Mouse (Mus musculus) kidney, embryonic 16.5 days (tissue): ENCODE data around the gene Olfr690. TPM values are rescaled to one million over a fixed set of nuclear protein-coding genes. Genes with fewer than 3 reads are reported as not detected.

Experiments
- ATAC-seq: fragments of 200-750 bp; cut with Nextera tagmentation; 2 replicates; pipeline ENCODE4 v1.8.0; 2017; ENCODE audit warnings: moderate TSS enrichment; ENCODE audit not compliant: low FRiP score, low TSS enrichment
- H3K27ac ChIP-seq: fragments of 300-500 bp; sonication (generic); 2 replicates; pipeline ENCODE4 v1.5.1; 2014; ENCODE audit warnings: low read length
- H3K27me3 ChIP-seq: fragments of 300-500 bp; sonication (generic); 2 replicates; pipeline ENCODE4 v1.6.1; 2014; ENCODE audit warnings: low read length, control low read depth, mixed read lengths; ENCODE audit not compliant: insufficient read depth
- H3K36me3 ChIP-seq: fragments of 300-500 bp; sonication (generic); 2 replicates; pipeline ENCODE4 v1.6.1; 2014; ENCODE audit warnings: low read length, control low read depth, mixed read lengths; ENCODE audit not compliant: insufficient read depth
- H3K4me1 ChIP-seq: fragments of 300-500 bp; sonication (generic); 2 replicates; pipeline ENCODE4 v1.6.1; 2014; ENCODE audit warnings: low read length, control low read depth, mixed read lengths; ENCODE audit not compliant: insufficient read depth
- H3K4me2 ChIP-seq: fragments of 300-500 bp; sonication (generic); replicated peaks from 2 replicates; pipeline ENCODE4 v1.6.1; 2014; ENCODE audit warnings: low read depth, low read length
- H3K4me3 ChIP-seq: fragments of 300-500 bp; sonication (generic); 2 replicates; pipeline ENCODE4 v1.5.1; 2014; ENCODE audit warnings: mild to moderate bottlenecking, low read length
- H3K9ac ChIP-seq: fragments of 300-500 bp; sonication (generic); replicated peaks from 2 replicates; pipeline ENCODE4 v1.6.1; 2014; ENCODE audit warnings: low read length
- H3K9me3 ChIP-seq: fragments of 300-500 bp; sonication (generic); 2 replicates; pipeline ENCODE4 v1.6.1; 2016; ENCODE audit warnings: low read length, control low read depth
- WGBS: fragments of 180-500 bp; shearing (Covaris S2); extraction: QIAGEN DNeasy Blood & Tissue Kit; methylation state at CpG from one replicate; pipeline ENCODE4 v1.1.7; 2014; 5-methylcytosine and 5-hydroxymethylcytosine counted together
- polyA plus RNA-seq: library from polyadenylated mRNA; unstranded; fragments of >200 nt; fragmentation: Nextera tagmentation; extraction: Ambion mirVana; gene quantifications from 2 replicates; pipeline ENCODE4 v1.2.1, GENCODE M21; 2015

The Olfr690 gene
- polyA plus RNA-seq, result not detected in 2 replicates

- 84% methylated on average over 1 of the region's 1 CpGs for WGBS
- Histone ChIP-seq H3K27ac (no peak within 1 kb of the TSS), H3K9me3 (no peaks in the 10 kb centered on the region), H3K36me3 (no peaks in the 10 kb centered on the region), H3K27me3 (no peaks in the 10 kb centered on the region), H3K4me1 (no peaks in the 10 kb centered on the region), H3K4me2 (no peak within 1 kb of the TSS), H3K4me3 (no peak within 1 kb of the TSS), H3K9ac (no peak within 1 kb of the TSS)
- ATAC-seq, result no peak
Measured at GRCm38 (mm10) chr7:105334004-105334403, at the start of gene Olfr690. TSS of gene Olfr690 (minus strand) at chr7:105334104.

GRCm38 (mm10) chr7:105380329-105380728 lies 46.4 kb upstream of the Olfr690 start:
- Histone ChIP-seq H3K36me3 (peaks cover 67% of the 10 kb centered on the region), H3K9ac (no peak overlapping the region), H3K27me3 (no peaks in the 10 kb centered on the region), H3K9me3 (no peaks in the 10 kb centered on the region), H3K4me3 (no peak overlapping the region), H3K4me1 (no peaks in the 10 kb centered on the region), H3K4me2 (no peak overlapping the region), H3K27ac (no peak overlapping the region)
- WGBS, result 92% methylated on average over 3 of the region's 3 CpGs
- ATAC-seq, result no peak

- peaks cover 32% of the 10 kb centered on the region for H3K36me3 ChIP-seq
- no peak within 1 kb of the TSS for H3K4me2 ChIP-seq
- H3K9ac ChIP-seq, result no peak within 1 kb of the TSS
- no peak for ATAC-seq
- no peaks in the 10 kb centered on the region for H3K9me3 ChIP-seq
- H3K4me3 ChIP-seq, result no peak within 1 kb of the TSS
- WGBS, result 95% methylated on average over 1 of the region's 1 CpGs
- H3K27me3 ChIP-seq, result no peaks in the 10 kb centered on the region
- no peak within 1 kb of the TSS for H3K27ac ChIP-seq
- H3K4me1 ChIP-seq, result no peaks in the 10 kb centered on the region
Measured at GRCm38 (mm10) chr7:105374866-105375265, 41.0 kb upstream of the Olfr690 start, which contains the start of gene Gm5901. TSS of gene Gm5901 (plus strand) at chr7:105375038.

GRCm38 (mm10) chr7:105373976-105374375 lies 40.1 kb upstream of the Olfr690 start:
- no peak overlapping the region for H3K4me3 ChIP-seq
- no peaks in the 10 kb centered on the region for H3K27me3 ChIP-seq
- no peak overlapping the region for H3K9ac ChIP-seq
- 94% methylated on average over 3 of the region's 3 CpGs for WGBS
- H3K36me3 ChIP-seq, result peaks cover 24% of the 10 kb centered on the region
- H3K27ac ChIP-seq, result no peak overlapping the region
- ATAC-seq, result no peak
- H3K4me1 ChIP-seq, result no peaks in the 10 kb centered on the region
- H3K4me2 ChIP-seq, result no peak overlapping the region
- no peaks in the 10 kb centered on the region for H3K9me3 ChIP-seq

GRCm38 (mm10) chr7:105373509-105373908 lies 39.6 kb upstream of the Olfr690 start:
- ATAC-seq, result no peak
- no peak overlapping the region for H3K4me2 ChIP-seq
- no peaks in the 10 kb centered on the region for H3K9me3 ChIP-seq
- 89% methylated on average over 4 of the region's 4 CpGs for WGBS
- H3K27ac ChIP-seq, result no peak overlapping the region
- no peak overlapping the region for H3K4me3 ChIP-seq
- H3K27me3 ChIP-seq, result no peaks in the 10 kb centered on the region
- H3K4me1 ChIP-seq, result no peaks in the 10 kb centered on the region
- H3K36me3 ChIP-seq, result peaks cover 20% of the 10 kb centered on the region
- no peak overlapping the region for H3K9ac ChIP-seq

- 83% methylated on average over 1 of the region's 1 CpGs for WGBS
- H3K4me3 ChIP-seq, result no peak overlapping the region
Measured at GRCm38 (mm10) chr7:105372912-105373311, 39.0 kb upstream of the Olfr690 start.

GRCm38 (mm10) chr7:105368521-105368920 lies 34.6 kb upstream of the Olfr690 start:
- Histone ChIP-seq H3K27ac (no peak overlapping the region), H3K4me2 (no peak overlapping the region), H3K9ac (no peak overlapping the region), H3K27me3 (no peaks in the 10 kb centered on the region), H3K9me3 (no peaks in the 10 kb centered on the region), H3K36me3 (0 out of 2 replicates have a peak, but pooled peaks cover 2% of the 10 kb centered on the region), H3K4me1 (no peaks in the 10 kb centered on the region), H3K4me3 (no peak overlapping the region)
- no peak for ATAC-seq
- WGBS, result 93% methylated on average over 4 of the region's 4 CpGs

More at GRCm38 (mm10) chr7:105372912-105373311, 39.0 kb upstream of the Olfr690 start:
- no peak overlapping the region for H3K4me2 ChIP-seq
- ATAC-seq, result no peak
- no peaks in the 10 kb centered on the region for H3K27me3 ChIP-seq
- peaks cover 15% of the 10 kb centered on the region for H3K36me3 ChIP-seq
- no peaks in the 10 kb centered on the region for H3K9me3 ChIP-seq
- no peak overlapping the region for H3K9ac ChIP-seq
- H3K4me1 ChIP-seq, result no peaks in the 10 kb centered on the region
- no peak overlapping the region for H3K27ac ChIP-seq

GRCm38 (mm10) chr7:105367930-105368329 lies 34.0 kb upstream of the Olfr690 start, which contains the start of gene Olfr692:
TSS of gene Olfr692 (plus strand) at chr7:105368230.
- Histone ChIP-seq H3K27ac (no peak within 1 kb of the TSS), H3K9ac (no peak within 1 kb of the TSS), H3K9me3 (no peaks in the 10 kb centered on the region), H3K36me3 (no peaks in the 10 kb centered on the region), H3K27me3 (no peaks in the 10 kb centered on the region), H3K4me1 (no peaks in the 10 kb centered on the region), H3K4me3 (no peak within 1 kb of the TSS), H3K4me2 (no peak within 1 kb of the TSS)
- 96% methylated on average over 1 of the region's 1 CpGs for WGBS
- ATAC-seq, result no peak

- ATAC-seq, result no peak
- H3K36me3 ChIP-seq, result no peaks in the 10 kb centered on the region
- H3K4me3 ChIP-seq, result no peak overlapping the region
- WGBS, result 84% methylated on average over 5 of the region's 5 CpGs
- H3K4me2 ChIP-seq, result no peak overlapping the region
- no peaks in the 10 kb centered on the region for H3K4me1 ChIP-seq
- H3K9me3 ChIP-seq, result no peaks in the 10 kb centered on the region
- H3K27me3 ChIP-seq, result no peaks in the 10 kb centered on the region
- H3K27ac ChIP-seq, result no peak overlapping the region
- no peak overlapping the region for H3K9ac ChIP-seq
Measured at GRCm38 (mm10) chr7:105367268-105367667, 33.4 kb upstream of the Olfr690 start.

GRCm38 (mm10) chr7:105361713-105362112 lies 27.8 kb upstream of the Olfr690 start:
- Histone ChIP-seq H3K36me3 (no peaks in the 10 kb centered on the region), H3K9ac (no peak overlapping the region), H3K4me3 (no peak overlapping the region), H3K4me1 (no peaks in the 10 kb centered on the region), H3K27ac (no peak overlapping the region), H3K9me3 (no peaks in the 10 kb centered on the region), H3K27me3 (no peaks in the 10 kb centered on the region), H3K4me2 (no peak overlapping the region)
- 74% methylated on average over 2 of the region's 2 CpGs for WGBS
- no peak for ATAC-seq
